Mouse (Mus musculus) neural tube, embryonic 12.5 days (tissue): Measurements from ENCODE around the gene Ube2s. TPM values are rescaled to one million over a fixed set of nuclear protein-coding genes. Genes with fewer than 3 reads are reported as not detected.

Experiments
- ATAC-seq: fragments of 200-750 bp; cut with Nextera tagmentation; 2 replicates; pipeline ENCODE4 v1.8.0; 2017; ENCODE audit warnings: low read depth, mild to moderate bottlenecking, moderate TSS enrichment, moderate library complexity; ENCODE audit not compliant: low FRiP score
- H3K27ac ChIP-seq: fragments of 300-500 bp; sonication (generic); 2 replicates; pipeline ENCODE4 v1.5.1; 2016
- H3K27me3 ChIP-seq: fragments of 300-500 bp; sonication (generic); replicated peaks from 2 replicates; pipeline ENCODE4 v1.6.1; 2016; ENCODE audit warnings: mild to moderate bottlenecking
- H3K36me3 ChIP-seq: fragments of 300-500 bp; sonication (generic); 2 replicates; pipeline ENCODE4 v1.6.1; 2016; ENCODE audit warnings: mild to moderate bottlenecking
- H3K4me1 ChIP-seq: fragments of 300-500 bp; sonication (generic); 2 replicates; pipeline ENCODE4 v1.6.1; 2016
- H3K4me2 ChIP-seq: fragments of 300-500 bp; sonication (generic); replicated peaks from 2 replicates; pipeline ENCODE4 v1.6.1; 2016; ENCODE audit warnings: mild to moderate bottlenecking
- H3K4me3 ChIP-seq: fragments of 300-500 bp; sonication (generic); 2 replicates; pipeline ENCODE4 v1.5.1; 2016
- H3K9ac ChIP-seq: fragments of 300-500 bp; sonication (generic); 2 replicates; pipeline ENCODE4 v1.6.1; 2016; ENCODE audit warnings: mild to moderate bottlenecking
- H3K9me3 ChIP-seq: fragments of 300-500 bp; sonication (generic); 2 replicates; pipeline ENCODE4 v1.6.1; 2016; ENCODE audit warnings: mild to moderate bottlenecking
- WGBS: fragments of 180-500 bp; shearing (Covaris S2); methylation state at CpG from one replicate; pipeline ENCODE4 v1.1.7; 2016; 5-methylcytosine and 5-hydroxymethylcytosine counted together
- polyA plus RNA-seq: library from polyadenylated mRNA; unstranded; fragments of >200 nt; fragmentation: Nextera tagmentation; extraction: Ambion mirVana; gene quantifications from 2 replicates; pipeline ENCODE4 v1.2.1, GENCODE M21; 2016

Ube2s gene
- polyA plus RNA-seq, 1 experiment from 2014 or later, result 380 TPM

DNA sequence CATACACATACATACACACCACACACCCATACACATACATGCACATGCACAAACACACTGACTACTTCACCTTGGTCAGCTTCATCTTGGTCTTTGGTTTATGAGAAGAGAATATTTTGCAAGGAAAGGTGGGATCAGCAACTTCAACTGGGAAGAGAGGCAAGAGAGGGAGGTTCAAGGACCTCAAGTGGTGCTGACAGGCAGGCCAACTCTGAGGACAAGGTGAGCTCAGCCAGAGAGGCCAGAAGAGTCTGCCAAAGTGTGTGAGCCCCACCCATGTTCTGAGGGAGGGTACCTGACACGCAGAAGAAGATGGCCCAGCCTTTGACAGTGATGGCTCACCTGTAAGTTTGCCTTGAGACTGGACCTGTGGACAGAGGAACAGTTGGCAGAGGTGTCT is 52.7 kb downstream of the Ube2s start:
- no peak overlapping the region for H3K9ac ChIP-seq
- ATAC-seq, result no peak
- H3K4me1 ChIP-seq, result peaks cover under 1% of the 10 kb centered on the region; the same call in 1 of the 2 replicates
- H3K4me2 ChIP-seq, result no peak overlapping the region
- H3K27me3 ChIP-seq, result no peaks in the 10 kb centered on the region
- WGBS, result 31% methylated on average over 1 of the region's 1 CpGs
- H3K36me3 ChIP-seq, result no peaks in the 10 kb centered on the region
- no peaks in the 10 kb centered on the region for H3K9me3 ChIP-seq
- H3K4me3 ChIP-seq, result no peak overlapping the region
- no peak overlapping the region for H3K27ac ChIP-seq

- 3% methylated on average over 24 of the region's 24 CpGs for WGBS
- H3K27me3 ChIP-seq, result 0 out of 2 replicates have a peak, but pooled peaks cover 4% of the 10 kb centered on the region
- H3K4me1 ChIP-seq, result peaks cover 20% of the 10 kb centered on the region
- H3K4me2 ChIP-seq, result peak within 1 kb of the TSS; percentile 57
- peak; percentile 96 for ATAC-seq
- H3K4me3 ChIP-seq, result peak within 1 kb of the TSS; percentile 33
- peaks cover 4% of the 10 kb centered on the region; the same call in 1 of the 2 replicates for H3K36me3 ChIP-seq
- no peaks in the 10 kb centered on the region for H3K9me3 ChIP-seq
- H3K9ac ChIP-seq, result 0 out of 2 replicates have a peak within 1 kb of the TSS, but pooled peaks have one; percentile 26
- H3K27ac ChIP-seq, result no peak within 1 kb of the TSS
Observed at GRCm38 (mm10) chr7:4752821-4753570, 59.4 kb downstream of the Ube2s start, which contains the start of gene Cox6b2. Gene Cox6b2 (minus strand): TSS chr7:4753094.

DNA sequence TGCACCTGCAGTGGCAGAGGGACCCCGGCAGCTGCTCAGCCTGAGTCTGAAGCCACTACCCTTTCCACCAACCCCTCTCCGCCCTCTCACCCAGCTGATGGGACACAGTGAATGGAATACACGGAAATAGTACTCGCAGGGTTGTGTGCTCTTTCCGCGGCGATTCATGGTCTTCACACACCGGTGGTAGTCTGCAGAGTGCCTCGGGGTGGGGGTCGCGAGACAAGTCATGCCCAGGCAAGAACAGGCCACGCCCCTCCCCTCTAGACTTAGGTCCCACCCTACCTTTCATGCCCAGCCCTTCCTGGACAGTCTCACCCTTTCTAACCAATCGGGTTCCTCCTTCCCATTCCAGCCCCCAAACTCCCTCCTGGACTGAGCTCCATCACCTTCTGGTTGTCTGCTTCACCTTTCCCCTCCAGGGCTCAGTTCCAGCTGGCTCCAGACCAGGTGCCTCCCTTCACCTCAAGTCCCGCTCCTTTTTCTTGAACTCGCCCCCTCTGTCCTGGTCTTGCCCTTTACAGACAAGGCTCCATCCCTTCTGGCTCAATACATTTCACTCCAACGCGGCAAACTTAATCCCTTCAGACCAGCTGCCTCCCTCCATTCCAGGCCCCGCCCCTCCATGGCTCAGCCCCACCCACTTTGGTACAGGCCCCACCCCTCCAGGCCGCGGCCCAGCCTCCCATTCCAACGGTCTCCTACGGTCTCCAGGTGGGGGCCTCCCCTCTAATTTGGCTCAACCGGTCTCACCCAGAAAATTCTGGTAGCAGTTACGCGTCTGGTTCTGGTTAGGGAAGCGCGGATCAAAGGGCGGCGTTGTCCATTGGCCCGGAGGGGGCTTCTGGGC is 60.2 kb downstream of the Ube2s start:
- Histone ChIP-seq H3K9me3 (no peaks in the 10 kb centered on the region), H3K27ac (no peak overlapping the region), H3K4me2 (peak overlapping the region; percentile 57), H3K4me3 (peak overlapping the region; percentile 33), H3K9ac (0 out of 2 replicates have a peak overlapping the region, but pooled peaks have one; percentile 21), H3K27me3 (0 out of 2 replicates have a peak, but pooled peaks cover 4% of the 10 kb centered on the region), H3K4me1 (peaks cover 20% of the 10 kb centered on the region), H3K36me3 (peaks cover 4% of the 10 kb centered on the region)
- 3% methylated on average over 30 of the region's 30 CpGs for WGBS
- peak; percentile 74 for ATAC-seq

GRCm38 (mm10) chr7:4749169-4749568 is 63.2 kb downstream of the Ube2s start:
- H3K27me3 ChIP-seq, result 0 out of 2 replicates have a peak, but pooled peaks cover 4% of the 10 kb centered on the region
- H3K27ac ChIP-seq, result no peak overlapping the region
- no peak overlapping the region for H3K4me3 ChIP-seq
- no peak overlapping the region for H3K4me2 ChIP-seq
- H3K4me1 ChIP-seq, result peaks cover 20% of the 10 kb centered on the region
- H3K9ac ChIP-seq, result no peak overlapping the region
- no peak for ATAC-seq
- H3K9me3 ChIP-seq, result no peaks in the 10 kb centered on the region
- peaks cover 27% of the 10 kb centered on the region for H3K36me3 ChIP-seq
- WGBS, result 87% methylated on average over 2 of the region's 2 CpGs

DNA sequence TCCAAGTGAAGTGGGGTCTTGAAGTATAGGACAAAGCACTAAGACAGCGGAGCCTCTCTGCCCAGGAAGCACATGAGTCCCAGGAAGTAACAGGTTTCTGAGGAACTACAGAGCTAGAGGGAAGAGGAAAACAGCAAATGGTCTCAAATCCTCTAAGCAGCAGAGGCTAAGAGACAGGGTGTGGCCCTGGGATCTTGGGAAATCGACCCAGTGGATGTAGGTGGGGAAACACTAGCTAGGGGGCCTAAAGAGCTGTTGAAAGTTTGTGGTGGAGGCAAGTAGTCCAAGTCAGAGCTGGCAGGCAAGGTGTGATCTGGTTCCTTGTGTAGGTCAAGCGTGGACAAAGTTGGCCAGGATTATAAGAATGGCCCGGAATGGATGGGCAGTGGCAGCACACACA is 64.1 kb downstream of the Ube2s start:
- Histone ChIP-seq H3K27me3 (0 out of 2 replicates have a peak, but pooled peaks cover 4% of the 10 kb centered on the region), H3K9ac (no peak overlapping the region), H3K27ac (no peak overlapping the region), H3K9me3 (no peaks in the 10 kb centered on the region), H3K4me1 (peaks cover 20% of the 10 kb centered on the region), H3K36me3 (peaks cover 28% of the 10 kb centered on the region), H3K4me3 (no peak overlapping the region), H3K4me2 (no peak overlapping the region)
- no peak for ATAC-seq
- 79% methylated on average over 4 of the region's 4 CpGs for WGBS

DNA sequence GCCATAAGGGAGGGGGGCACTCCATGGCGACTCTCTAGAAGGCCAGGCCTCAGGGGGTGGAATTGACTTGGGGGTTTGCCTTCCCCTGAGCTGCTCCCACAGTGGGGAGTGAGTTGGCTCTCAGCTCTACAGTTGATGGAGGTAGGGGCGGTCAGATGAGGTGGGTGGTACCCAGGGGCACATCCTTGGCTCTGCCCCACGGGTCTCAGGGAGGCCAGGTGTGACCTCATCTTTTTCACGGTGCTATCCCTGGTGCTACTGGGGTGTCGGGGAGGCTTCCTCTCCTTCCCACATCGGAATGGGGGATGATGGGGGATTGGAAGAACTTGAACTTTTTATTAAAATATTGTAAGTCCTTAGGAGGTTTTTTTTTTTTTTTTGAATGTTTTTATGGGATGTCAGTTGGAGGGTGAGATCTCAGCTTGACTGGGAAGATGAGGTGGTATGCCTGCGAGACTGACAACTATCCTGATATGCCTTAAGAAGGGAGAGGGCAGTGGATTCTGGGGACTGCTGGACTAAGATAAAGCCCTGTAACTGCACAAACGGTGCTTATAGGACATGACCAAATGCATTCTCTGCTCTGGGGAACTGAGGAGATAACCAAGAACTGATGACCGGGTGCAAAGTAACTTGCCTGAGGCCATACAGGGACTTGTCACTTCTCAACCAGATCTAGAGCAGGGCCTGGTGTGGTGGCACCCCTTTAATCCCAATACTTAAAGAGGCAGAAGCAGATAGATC is 65.1 kb downstream of the Ube2s start:
- H3K4me1 ChIP-seq, result peaks cover 17% of the 10 kb centered on the region
- H3K27ac ChIP-seq, result no peak overlapping the region
- no peak overlapping the region for H3K4me3 ChIP-seq
- no peak for ATAC-seq
- no peaks in the 10 kb centered on the region for H3K9me3 ChIP-seq
- H3K27me3 ChIP-seq, result 0 out of 2 replicates have a peak, but pooled peaks cover 4% of the 10 kb centered on the region
- WGBS, result 77% methylated on average over 9 of the region's 9 CpGs
- peaks cover 36% of the 10 kb centered on the region for H3K36me3 ChIP-seq
- no peak overlapping the region for H3K4me2 ChIP-seq
- no peak overlapping the region for H3K9ac ChIP-seq

- peaks cover 36% of the 10 kb centered on the region for H3K36me3 ChIP-seq
Observed at GRCm38 (mm10) chr7:4746326-4746980, 65.9 kb downstream of the Ube2s start.

DNA sequence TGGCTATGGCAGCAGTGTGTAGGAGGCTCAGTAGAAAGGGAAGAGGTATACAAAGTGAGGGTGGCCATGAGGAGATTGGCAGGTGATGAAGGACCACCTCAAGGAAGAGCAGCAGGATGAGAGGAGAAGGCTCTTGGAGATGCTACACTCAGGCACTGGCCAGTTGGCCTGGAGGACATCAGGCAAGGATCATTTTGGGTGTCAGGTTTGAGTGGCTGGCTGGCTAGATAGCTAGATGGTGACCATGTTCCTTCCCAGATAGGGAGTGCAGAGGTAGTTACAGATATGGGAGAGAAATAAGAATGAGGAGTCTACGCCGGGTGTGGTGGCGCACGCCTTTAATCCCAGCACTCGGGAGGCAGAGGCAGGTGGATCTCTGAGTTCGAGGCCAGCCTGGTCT is 67.5 kb downstream of the Ube2s start:
- 95% methylated on average over 6 of the region's 6 CpGs for WGBS
- Histone ChIP-seq H3K9ac (no peak overlapping the region), H3K4me2 (no peak overlapping the region), H3K4me1 (peaks cover 25% of the 10 kb centered on the region), H3K27ac (no peak overlapping the region), H3K9me3 (no peaks in the 10 kb centered on the region), H3K27me3 (no peaks in the 10 kb centered on the region), H3K36me3 (peaks cover 36% of the 10 kb centered on the region), H3K4me3 (no peak overlapping the region)
- no peak for ATAC-seq

More at GRCm38 (mm10) chr7:4746326-4746980, 65.9 kb downstream of the Ube2s start:
- no peaks in the 10 kb centered on the region for H3K27me3 ChIP-seq
- ATAC-seq, result no peak
- H3K4me2 ChIP-seq, result no peak overlapping the region
- H3K9me3 ChIP-seq, result no peaks in the 10 kb centered on the region
- H3K27ac ChIP-seq, result no peak overlapping the region
- 88% methylated on average over 22 of the region's 22 CpGs for WGBS
- peaks cover 17% of the 10 kb centered on the region for H3K4me1 ChIP-seq
- no peak overlapping the region for H3K9ac ChIP-seq
- H3K4me3 ChIP-seq, result no peak overlapping the region

Other genes starting within 250 kb of the Ube2s start
- not detected in 2 replicates for gene Ptprh, start 208.5 kb downstream of the Ube2s start, polyA plus RNA-seq
- gene Tmem86b, start 181.2 kb downstream of the Ube2s start, polyA plus RNA-seq, result 3.5 and 4.0 TPM in 2 replicates
- gene Ppp6r1, start 153.6 kb downstream of the Ube2s start, polyA plus RNA-seq, result 11.1 and 13.9 TPM in 2 replicates
- 119 and 122 TPM in 2 replicates for gene Hspbp1, start 127.5 kb downstream of the Ube2s start, polyA plus RNA-seq
- gene Brsk1, start 122.0 kb downstream of the Ube2s start, polyA plus RNA-seq, result 5.0 and 5.5 TPM in 2 replicates
- 0.11 and 0.14 TPM in 2 replicates for gene Tmem150b, start 87.3 kb downstream of the Ube2s start, polyA plus RNA-seq
- gene Kmt5c, start 72.5 kb downstream of the Ube2s start, polyA plus RNA-seq, result 96.5 and 98.5 TPM in 2 replicates
- 27.3 and 33.4 TPM in 2 replicates for gene Cox6b2, start 59.5 kb downstream of the Ube2s start, polyA plus RNA-seq
- gene Fam71e2, start 41.3 kb downstream of the Ube2s start, polyA plus RNA-seq, result not detected in 2 replicates
- 0.34 and 0.51 TPM in 2 replicates for gene Il11, start 29.7 kb downstream of the Ube2s start, polyA plus RNA-seq
- gene Tmem190, start 29.7 kb downstream of the Ube2s start, polyA plus RNA-seq, result not detected in 2 replicates
- gene Tmem238, start 22.9 kb downstream of the Ube2s start, polyA plus RNA-seq, result 2.7 and 3.1 TPM in 2 replicates
- 311 and 322 TPM in 2 replicates for gene Rpl28, start 19.7 kb downstream of the Ube2s start, polyA plus RNA-seq
- 6.0 and 6.5 TPM in 2 replicates for gene Shisa7, start 32.1 kb upstream of the Ube2s start, polyA plus RNA-seq
- 4.8 and 5.4 TPM in 2 replicates for gene Isoc2b, start 57.7 kb upstream of the Ube2s start, polyA plus RNA-seq
- gene Isoc2a, start 64.6 kb upstream of the Ube2s start, polyA plus RNA-seq, result 0.91 and 0.93 TPM in 2 replicates
- 0.29 TPM in 1 of 2 replicates, not detected in the other for gene Gm36210, start 93.9 kb upstream of the Ube2s start, polyA plus RNA-seq
- gene Zfp628, start 102.6 kb upstream of the Ube2s start, polyA plus RNA-seq, result 4.4 and 4.5 TPM in 2 replicates
- 13.0 and 13.7 TPM in 2 replicates for gene Nat14, start 109.4 kb upstream of the Ube2s start, polyA plus RNA-seq
- 2.5 and 3.0 TPM in 2 replicates for gene Ssc5d, start 113.2 kb upstream of the Ube2s start, polyA plus RNA-seq
- gene Sbk2, start 151.8 kb upstream of the Ube2s start, polyA plus RNA-seq, result 0.13 TPM in 2 replicates
- 0.11 TPM in 2 replicates for gene Sbk3, start 158.6 kb upstream of the Ube2s start, polyA plus RNA-seq
- gene Zfp579, start 183.6 kb upstream of the Ube2s start, polyA plus RNA-seq, result 52.4 and 57.5 TPM in 2 replicates
- 8.2 and 8.7 TPM in 2 replicates for gene Zfp524, start 201.8 kb upstream of the Ube2s start, polyA plus RNA-seq
- gene Fiz1, start 202.1 kb upstream of the Ube2s start, polyA plus RNA-seq, result 62.0 and 63.3 TPM in 2 replicates
- gene Gm44973, start 202.9 kb upstream of the Ube2s start, polyA plus RNA-seq, result 0.26 TPM in 1 of 2 replicates, not detected in the other
- 6.6 and 6.9 TPM in 2 replicates for gene Zfp865, start 207.8 kb upstream of the Ube2s start, polyA plus RNA-seq
- 14.3 and 17.0 TPM in 2 replicates for gene Ccdc106, start 208.0 kb upstream of the Ube2s start, polyA plus RNA-seq
- gene 4632433K11Rik, start 221.5 kb upstream of the Ube2s start, polyA plus RNA-seq, result not detected in 2 replicates
- 4.2 and 5.9 TPM in 2 replicates for gene Zfp784, start 225.9 kb upstream of the Ube2s start, polyA plus RNA-seq
- 53.5 and 56.0 TPM in 2 replicates for gene Zfp580, start 238.9 kb upstream of the Ube2s start, polyA plus RNA-seq
- gene U2af2, start 249.6 kb upstream of the Ube2s start, polyA plus RNA-seq, result 147 and 163 TPM in 2 replicates